ENCODE assay signal across 8 mouse cellular contexts in genomic region chr9:37054703-37055102, GRCm38 (mm10).
DNase-seq lines count a peak whose midpoint lies in the region; ATAC-seq lines count a peak whose summit lies in the region.

No protein-coding gene starts in this region.

- no peaks in the 10 kb centered on the region for H3K9me3 ChIP-seq in hindbrain, embryonic 15.5 days

- H3K27me3 ChIP-seq in hindbrain, embryonic 15.5 days = no peaks in the 10 kb centered on the region

- 18% methylated on average over 5 of the region's 5 CpGs for WGBS in hindbrain, embryonic 15.5 days

- H3K4me1 ChIP-seq in hindbrain, embryonic 15.5 days (replicated peaks) = peaks cover 46% of the 10 kb centered on the region

- peak; percentile 44 for DNase-seq in ovary, adult 18-20 months (ENCODE audit: low spot score)
- DNase-seq in ovary, postnatal 10 days (ENCODE audit: low spot score) = no peak
- peak; percentile 73 to 78 for DNase-seq in frontal cortex, adult 2 months (ENCODE audit: extremely low spot score in 1 of 2, low spot score in 1 of 2)
- peak; percentile 29 for DNase-seq in lung, postnatal 25 days (ENCODE audit: low spot score)
- peak; percentile 89 for DNase-seq in telencephalon, adult 2 months (ENCODE audit: low read depth, low spot score)
- no peak for DNase-seq in spleen, postnatal 10 days (ENCODE audit: low spot score in 2 of 2)
- no peak for DNase-seq in thymus, postnatal 36 days

- peak overlapping the region; percentile 37 for H3K27ac ChIP-seq in hindbrain, embryonic 15.5 days (replicated peaks)

- no peak for ATAC-seq in hindbrain, embryonic 15.5 days (ENCODE audit: low FRiP score, low read depth)

- no peaks in the 10 kb centered on the region for H3K36me3 ChIP-seq in hindbrain, embryonic 15.5 days

- no peak overlapping the region for H3K9ac ChIP-seq in hindbrain, embryonic 15.5 days

- H3K4me2 ChIP-seq in hindbrain, embryonic 15.5 days = peak overlapping the region; percentile 53

- H3K4me3 ChIP-seq in hindbrain, embryonic 15.5 days = no peak overlapping the region

Comparison
In these comparisons a context has a peak if more than half of its experiments do, and no peak if none do; other contexts are left out.
1. DNase-seq: peak in ovary, adult 18-20 months (single experiment), frontal cortex, adult 2 months (2 of 2), lung, postnatal 25 days (single experiment) and telencephalon, adult 2 months (single experiment); none in ovary, postnatal 10 days (single experiment), spleen, postnatal 10 days (0 of 2) and thymus, postnatal 36 days (0 of 2).